Mouse (Mus musculus): ENCODE data around the gene Gabbr1. TPM values are rescaled to one million over a fixed set of nuclear protein-coding genes. Genes with fewer than 3 reads are reported as not detected.

The Gabbr1 gene
- total and polyA plus RNA-seq, 2 experiments from 2014 or later = 116 to 639 TPM

DNA sequence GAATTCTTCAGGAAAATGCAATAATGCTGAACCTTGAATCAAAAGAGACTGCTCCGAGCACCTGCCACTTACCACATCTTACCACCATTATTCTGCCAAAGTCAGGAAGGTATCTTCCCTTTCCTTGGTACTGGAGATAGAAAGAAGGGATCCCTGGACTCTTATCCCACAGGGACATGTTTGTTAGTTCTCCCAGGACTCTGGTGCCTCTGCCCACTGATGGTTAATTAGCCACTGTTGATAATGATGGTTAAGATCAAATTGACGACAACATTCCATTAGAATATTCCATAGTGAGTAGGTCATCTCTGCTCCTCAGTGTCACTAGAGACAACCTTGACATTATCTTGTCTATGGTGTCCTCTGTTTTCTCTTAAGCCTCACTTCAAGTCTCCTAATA is 74.2 kb downstream of the Gabbr1 start, which contains the start of gene Olfr92:
Olfr92 (minus strand) TSS at position 101 of the 400 bp plus-strand sequence.
- no peaks in the 10 kb centered on the region for H3K36me3 ChIP-seq (ENCODE audit: insufficient read depth, low read length)
- WGBS = 89% methylated on average over 2 of the region's 2 CpGs
- no peak within 1 kb of the TSS for H3K9ac ChIP-seq (replicated peaks; ENCODE audit: low read length, poor library complexity, severe bottlenecking)
- H3K27ac ChIP-seq (ENCODE audit: low read depth, low read length) = no peak within 1 kb of the TSS
- H3K4me2 ChIP-seq (ENCODE audit: low read depth, low read length, poor library complexity, severe bottlenecking) = no peak within 1 kb of the TSS
- no peak for TF ChIP-seq CTCF (IDR thresholded peaks at IDR 0.05)
- H3K4me3 ChIP-seq (ENCODE audit: low read depth, low read length) = no peak within 1 kb of the TSS
- no peaks in the 10 kb centered on the region for H3K27me3 ChIP-seq (ENCODE audit: insufficient read depth, low read length)
- no peaks in the 10 kb centered on the region for H3K4me1 ChIP-seq (ENCODE audit: insufficient read depth, low read length)
- DNase-seq (ENCODE audit: low spot score) (no peak), ATAC-seq (ENCODE audit: low FRiP score) (no peak)
- H3K9me3 ChIP-seq (ENCODE audit: low read length) = no peaks in the 10 kb centered on the region

Other genes starting within 250 kb of the Gabbr1 start
- not detected in 2 replicates for gene H2-M10.6, start 233.8 kb upstream of the Gabbr1 start, total RNA-seq (2014; rRNA removed)
- gene H2-M10.6, start 233.8 kb upstream of the Gabbr1 start, polyA plus RNA-seq (2015; fragmentation: Nextera tagmentation; extraction: Ambion mirVana) = not detected in 2 replicates
- gene Trim26, start 208.8 kb upstream of the Gabbr1 start, total RNA-seq (2014; rRNA removed) = 29.8 and 31.4 TPM in 2 replicates
- gene Trim26, start 208.8 kb upstream of the Gabbr1 start, polyA plus RNA-seq (2015; fragmentation: Nextera tagmentation; extraction: Ambion mirVana) = 37.9 and 44.3 TPM in 2 replicates
- 0.27 and 0.33 TPM in 2 replicates for gene Trim15, start 178.8 kb upstream of the Gabbr1 start, total RNA-seq (2014; rRNA removed)
- gene Trim15, start 178.8 kb upstream of the Gabbr1 start, polyA plus RNA-seq (2015; fragmentation: Nextera tagmentation; extraction: Ambion mirVana) = 0.73 and 0.90 TPM in 2 replicates
- gene Trim10, start 176.4 kb upstream of the Gabbr1 start, total RNA-seq (2014; rRNA removed) = 0.22 and 0.24 TPM in 2 replicates
- 0.16 and 0.17 TPM in 2 replicates for gene Trim10, start 176.4 kb upstream of the Gabbr1 start, polyA plus RNA-seq (2015; fragmentation: Nextera tagmentation; extraction: Ambion mirVana)
- not detected in 2 replicates for gene Trim40, start 155.8 kb upstream of the Gabbr1 start, total RNA-seq (2014; rRNA removed)
- gene Trim40, start 155.8 kb upstream of the Gabbr1 start, polyA plus RNA-seq (2015; fragmentation: Nextera tagmentation; extraction: Ambion mirVana) = 0.19 and 0.25 TPM in 2 replicates
- not detected in 2 replicates for gene Trim31, start 147.8 kb upstream of the Gabbr1 start, total RNA-seq (2014; rRNA removed)
- not detected in 2 replicates for gene Trim31, start 147.8 kb upstream of the Gabbr1 start, polyA plus RNA-seq (2015; fragmentation: Nextera tagmentation; extraction: Ambion mirVana)
- gene Rnf39, start 103.0 kb upstream of the Gabbr1 start, total RNA-seq (2014; rRNA removed) = 3.9 TPM in 2 replicates
- gene Rnf39, start 103.0 kb upstream of the Gabbr1 start, polyA plus RNA-seq (2015; fragmentation: Nextera tagmentation; extraction: Ambion mirVana) = 2.8 and 3.3 TPM in 2 replicates
- 54.0 and 64.5 TPM in 2 replicates for gene Ppp1r11, start 94.2 kb upstream of the Gabbr1 start, total RNA-seq (2014; rRNA removed)
- gene Ppp1r11, start 94.2 kb upstream of the Gabbr1 start, polyA plus RNA-seq (2015; fragmentation: Nextera tagmentation; extraction: Ambion mirVana) = 143 and 166 TPM in 2 replicates
- gene Znrd1, start 87.4 kb upstream of the Gabbr1 start, total RNA-seq (2014; rRNA removed) = 31.6 and 37.1 TPM in 2 replicates
- 42.4 and 43.7 TPM in 2 replicates for gene Znrd1, start 87.4 kb upstream of the Gabbr1 start, polyA plus RNA-seq (2015; fragmentation: Nextera tagmentation; extraction: Ambion mirVana)
- 2.1 and 3.5 TPM in 2 replicates for gene Znrd1as, start 87.4 kb upstream of the Gabbr1 start, total RNA-seq (2014; rRNA removed)
- 2.8 and 3.0 TPM in 2 replicates for gene Znrd1as, start 87.4 kb upstream of the Gabbr1 start, polyA plus RNA-seq (2015; fragmentation: Nextera tagmentation; extraction: Ambion mirVana)
- not detected in 2 replicates for gene 2410137M14Rik, start 64.7 kb upstream of the Gabbr1 start, total RNA-seq (2014; rRNA removed)
- gene 2410137M14Rik, start 64.7 kb upstream of the Gabbr1 start, polyA plus RNA-seq (2015; fragmentation: Nextera tagmentation; extraction: Ambion mirVana) = 0.39 and 0.52 TPM in 2 replicates
- 2.0 and 4.3 TPM in 2 replicates for gene H2-M5, start 56.4 kb upstream of the Gabbr1 start, total RNA-seq (2014; rRNA removed)
- gene H2-M5, start 56.4 kb upstream of the Gabbr1 start, polyA plus RNA-seq (2015; fragmentation: Nextera tagmentation; extraction: Ambion mirVana) = 1.3 and 1.6 TPM in 2 replicates
- 140 and 182 TPM in 2 replicates for gene Zfp57, start 44.8 kb upstream of the Gabbr1 start, total RNA-seq (2014; rRNA removed)
- 166 and 171 TPM in 2 replicates for gene Zfp57, start 44.8 kb upstream of the Gabbr1 start, polyA plus RNA-seq (2015; fragmentation: Nextera tagmentation; extraction: Ambion mirVana)
- not detected in 2 replicates for gene Mog, start 22.6 kb upstream of the Gabbr1 start, total RNA-seq (2014; rRNA removed)
- gene Mog, start 22.6 kb upstream of the Gabbr1 start, polyA plus RNA-seq (2015; fragmentation: Nextera tagmentation; extraction: Ambion mirVana) = 0.95 and 1.1 TPM in 2 replicates
- not detected in 2 replicates for gene Olfr90, start 42.5 kb downstream of the Gabbr1 start, total RNA-seq (2014; rRNA removed)
- not detected in 2 replicates for gene Olfr90, start 42.5 kb downstream of the Gabbr1 start, polyA plus RNA-seq (2015; fragmentation: Nextera tagmentation; extraction: Ambion mirVana)
- gene Olfr91, start 52.3 kb downstream of the Gabbr1 start, total RNA-seq (2014; rRNA removed) = not detected in 2 replicates
- not detected in 2 replicates for gene Olfr91, start 52.3 kb downstream of the Gabbr1 start, polyA plus RNA-seq (2015; fragmentation: Nextera tagmentation; extraction: Ambion mirVana)
- gene Olfr92, start 74.1 kb downstream of the Gabbr1 start, total RNA-seq (2014; rRNA removed) = not detected in 2 replicates
- not detected in 2 replicates for gene Olfr92, start 74.1 kb downstream of the Gabbr1 start, polyA plus RNA-seq (2015; fragmentation: Nextera tagmentation; extraction: Ambion mirVana)
- gene Olfr93, start 115.5 kb downstream of the Gabbr1 start, total RNA-seq (2014; rRNA removed) = not detected in 2 replicates
- not detected in 2 replicates for gene Olfr93, start 115.5 kb downstream of the Gabbr1 start, polyA plus RNA-seq (2015; fragmentation: Nextera tagmentation; extraction: Ambion mirVana)
- not detected in 2 replicates for gene Ubd, start 147.9 kb downstream of the Gabbr1 start, total RNA-seq (2014; rRNA removed)
- not detected in 2 replicates for gene Ubd, start 147.9 kb downstream of the Gabbr1 start, polyA plus RNA-seq (2015; fragmentation: Nextera tagmentation; extraction: Ambion mirVana)
- gene Olfr94, start 155.0 kb downstream of the Gabbr1 start, total RNA-seq (2014; rRNA removed) = not detected in 2 replicates
- not detected in 2 replicates for gene Olfr94, start 155.0 kb downstream of the Gabbr1 start, polyA plus RNA-seq (2015; fragmentation: Nextera tagmentation; extraction: Ambion mirVana)
- gene Olfr95, start 167.2 kb downstream of the Gabbr1 start, total RNA-seq (2014; rRNA removed) = not detected in 2 replicates
- 0.02 TPM in 1 of 2 replicates, not detected in the other for gene Olfr95, start 167.2 kb downstream of the Gabbr1 start, polyA plus RNA-seq (2015; fragmentation: Nextera tagmentation; extraction: Ambion mirVana)
- gene Olfr96, start 174.2 kb downstream of the Gabbr1 start, total RNA-seq (2014; rRNA removed) = not detected in 2 replicates
- not detected in 2 replicates for gene Olfr96, start 174.2 kb downstream of the Gabbr1 start, polyA plus RNA-seq (2015; fragmentation: Nextera tagmentation; extraction: Ambion mirVana)
- not detected in 2 replicates for gene Olfr97, start 191.4 kb downstream of the Gabbr1 start, total RNA-seq (2014; rRNA removed)
- gene Olfr97, start 191.4 kb downstream of the Gabbr1 start, polyA plus RNA-seq (2015; fragmentation: Nextera tagmentation; extraction: Ambion mirVana) = not detected in 2 replicates
- not detected in 2 replicates for gene Olfr98, start 217.8 kb downstream of the Gabbr1 start, total RNA-seq (2014; rRNA removed)
- not detected in 2 replicates for gene Olfr98, start 217.8 kb downstream of the Gabbr1 start, polyA plus RNA-seq (2015; fragmentation: Nextera tagmentation; extraction: Ambion mirVana)
- 1.6 TPM in 2 replicates for gene H2-M3, start 224.3 kb downstream of the Gabbr1 start, total RNA-seq (2014; rRNA removed)
- gene H2-M3, start 224.3 kb downstream of the Gabbr1 start, polyA plus RNA-seq (2015; fragmentation: Nextera tagmentation; extraction: Ambion mirVana) = 2.5 and 2.6 TPM in 2 replicates
- gene Olfr99, start 237.5 kb downstream of the Gabbr1 start, total RNA-seq (2014; rRNA removed) = not detected in 2 replicates
- not detected in 2 replicates for gene Olfr99, start 237.5 kb downstream of the Gabbr1 start, polyA plus RNA-seq (2015; fragmentation: Nextera tagmentation; extraction: Ambion mirVana)

Data from midbrain, postnatal 0 days (tissue).